Mouse (Mus musculus): ENCODE data around the gene Cdcp1. TPM values are rescaled to one million over a fixed set of nuclear protein-coding genes. Genes with fewer than 3 reads are reported as not detected.

Cdcp1 gene
- 0.11 and 0.17 TPM in 2 replicates for polyA plus RNA-seq (2016; fragmentation: Nextera tagmentation; extraction: Ambion mirVana)

DNA sequence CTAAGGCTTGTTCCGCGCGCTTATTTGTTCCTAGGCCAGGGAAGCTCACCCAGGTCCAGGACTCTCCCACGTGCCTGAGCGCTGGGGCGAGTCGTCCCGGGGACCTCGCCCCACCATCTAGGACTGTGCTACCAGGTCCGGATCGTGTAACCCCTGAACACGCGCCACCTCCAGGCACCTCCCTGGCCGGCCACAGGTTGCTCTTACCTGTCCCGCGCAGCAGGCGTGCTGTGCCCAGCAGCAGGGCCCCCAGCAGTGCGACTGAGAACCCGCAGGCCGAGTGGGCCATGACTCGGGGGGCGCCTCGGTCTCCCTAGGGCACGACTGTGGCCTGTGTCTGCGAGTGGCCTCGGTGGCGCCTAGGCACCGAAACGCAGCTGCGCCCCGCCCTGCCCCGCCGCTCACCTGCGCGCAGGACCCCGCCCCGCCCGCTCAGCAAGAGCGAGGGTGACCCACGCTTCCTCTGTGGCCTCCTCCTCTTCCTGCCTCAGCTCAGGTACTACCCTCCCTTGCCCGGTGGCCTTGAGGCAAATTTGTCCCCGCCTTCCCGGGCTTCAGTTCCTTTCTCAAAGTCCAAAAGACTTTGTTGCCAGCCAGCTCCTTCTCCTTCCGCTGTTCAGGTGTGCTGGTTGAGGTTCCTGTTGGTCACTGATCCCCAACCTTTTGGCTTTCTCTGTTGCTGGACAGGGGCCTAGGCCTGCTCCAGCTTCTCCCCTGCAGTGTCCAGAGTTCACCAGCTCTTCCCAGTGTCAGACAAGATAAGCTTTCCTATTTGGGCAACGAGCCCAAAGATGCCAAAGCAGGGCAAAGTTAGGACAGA lies at the start of gene Cdcp1:
Gene Cdcp1 (minus strand): TSS at position 418 of the 820 bp plus-strand sequence.
- Histone ChIP-seq H3K36me3 (no peaks in the 10 kb centered on the region), H3K27ac (replicated peaks) (no peak within 1 kb of the TSS), H3K27me3 (peaks cover 26% of the 10 kb centered on the region), H3K9me3 (no peaks in the 10 kb centered on the region), H3K4me1 (peaks cover 5% of the 10 kb centered on the region; the same call in 1 of the 2 replicates), H3K4me2 (replicated peaks) (peak within 1 kb of the TSS; percentile 45), H3K4me3 (peak within 1 kb of the TSS; percentile 25), H3K9ac (replicated peaks) (no peak within 1 kb of the TSS)
- no peak for ATAC-seq (ENCODE audit: low FRiP score, low read depth)
- WGBS = 8% methylated on average over 45 of the region's 45 CpGs

DNA sequence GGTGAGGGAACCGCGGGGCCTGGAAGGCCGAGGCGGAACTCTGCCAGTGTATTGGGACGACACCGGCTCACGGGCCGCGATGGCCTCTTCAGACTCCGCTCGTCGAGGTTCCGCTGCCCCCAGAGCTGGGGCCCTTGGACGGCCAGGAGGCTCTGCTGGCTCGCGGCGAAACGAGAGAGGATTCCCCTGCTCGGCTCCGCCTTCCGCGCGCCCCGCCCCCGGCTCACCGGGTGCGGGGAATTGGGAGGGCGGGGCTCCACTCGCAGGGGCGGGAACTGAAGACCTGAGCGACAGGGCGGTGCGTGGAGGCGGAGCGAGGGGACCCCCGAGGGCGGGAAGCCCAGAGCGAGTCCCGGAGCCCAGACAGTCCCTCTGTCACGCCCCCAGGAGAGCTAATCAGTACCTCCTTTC lies 44.8 kb upstream of the Cdcp1 start, which contains the start of gene Tmem158:
Gene Tmem158 (minus strand): TSS at position 154 of the 411 bp plus-strand sequence.
- Histone ChIP-seq H3K4me1 (0 out of 2 replicates have a peak, but pooled peaks cover 3% of the 10 kb centered on the region), H3K27ac (replicated peaks) (peak within 1 kb of the TSS; percentile 56), H3K27me3 (peaks cover 31% of the 10 kb centered on the region), H3K9ac (replicated peaks) (peak within 1 kb of the TSS; percentile 72), H3K4me3 (peak within 1 kb of the TSS; percentile 72), H3K9me3 (no peaks in the 10 kb centered on the region), H3K4me2 (replicated peaks) (peak within 1 kb of the TSS; percentile 65), H3K36me3 (no peaks in the 10 kb centered on the region)
- 0% methylated on average over 40 of the region's 40 CpGs for WGBS
- peak; percentile 89 for ATAC-seq (ENCODE audit: low FRiP score, low read depth)

DNA sequence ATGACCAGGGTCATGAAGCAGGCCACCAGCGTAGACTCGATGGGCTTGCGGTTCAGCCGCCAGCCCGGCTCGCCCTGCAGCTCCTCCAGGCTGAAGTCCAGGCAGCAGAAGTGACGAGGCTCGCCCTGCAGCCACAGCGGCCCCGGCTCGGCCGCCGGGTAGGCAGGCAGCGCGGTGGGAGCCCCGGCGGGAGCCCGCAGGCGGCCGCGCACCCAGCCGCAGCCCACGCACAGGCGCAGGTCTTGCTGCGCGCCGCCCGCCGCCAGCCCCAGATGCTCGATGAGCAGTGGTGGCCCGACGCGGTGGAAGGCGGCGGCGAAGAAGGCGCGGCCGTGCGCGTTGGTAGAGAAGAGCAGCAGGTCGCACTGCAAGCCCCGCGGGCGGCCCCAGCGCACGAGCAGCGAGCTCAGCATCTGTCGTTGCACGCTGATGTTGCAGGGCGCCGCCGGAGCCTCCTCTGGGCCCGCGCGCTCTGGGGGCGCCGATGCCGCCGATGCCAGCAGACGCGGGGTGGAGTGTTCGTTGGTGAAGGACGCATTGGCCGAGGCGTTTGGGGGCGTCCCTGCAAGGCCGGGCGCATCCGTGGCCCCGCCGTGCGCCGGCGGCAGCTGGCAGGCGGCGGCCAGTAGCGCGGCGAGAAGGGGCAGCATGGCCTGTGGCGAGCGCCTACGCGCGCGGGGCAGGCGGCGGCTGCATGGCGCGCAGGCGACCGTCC lies 44.2 kb upstream of the Cdcp1 start:
- Histone ChIP-seq H3K4me2 (replicated peaks) (peak overlapping the region; percentile 65), H3K9me3 (no peaks in the 10 kb centered on the region), H3K9ac (replicated peaks) (peak overlapping the region; percentile 72), H3K27ac (replicated peaks) (peak overlapping the region; percentile 56), H3K4me3 (peak overlapping the region; percentile 72), H3K27me3 (peaks cover 31% of the 10 kb centered on the region), H3K36me3 (no peaks in the 10 kb centered on the region), H3K4me1 (0 out of 2 replicates have a peak, but pooled peaks cover 3% of the 10 kb centered on the region)
- under 1% methylated on average over 90 of the region's 92 CpGs for WGBS
- peak; percentile 75 for ATAC-seq (ENCODE audit: low FRiP score, low read depth)

GRCm38 (mm10) chr9:123259461-123259895 lies 43.6 kb upstream of the Cdcp1 start:
- peak; percentile 85; the same call in 1 of the 2 replicates for ATAC-seq (ENCODE audit: low FRiP score, low read depth)
- Histone ChIP-seq H3K36me3 (no peaks in the 10 kb centered on the region), H3K9me3 (no peaks in the 10 kb centered on the region), H3K4me3 (peak overlapping the region; percentile 72), H3K4me2 (replicated peaks) (peak overlapping the region; percentile 65), H3K4me1 (0 out of 2 replicates have a peak, but pooled peaks cover 3% of the 10 kb centered on the region), H3K27me3 (peaks cover 31% of the 10 kb centered on the region), H3K9ac (replicated peaks) (peak overlapping the region; percentile 72), H3K27ac (replicated peaks) (peak overlapping the region; percentile 56)
- WGBS = under 1% methylated on average over 41 of the region's 45 CpGs

DNA sequence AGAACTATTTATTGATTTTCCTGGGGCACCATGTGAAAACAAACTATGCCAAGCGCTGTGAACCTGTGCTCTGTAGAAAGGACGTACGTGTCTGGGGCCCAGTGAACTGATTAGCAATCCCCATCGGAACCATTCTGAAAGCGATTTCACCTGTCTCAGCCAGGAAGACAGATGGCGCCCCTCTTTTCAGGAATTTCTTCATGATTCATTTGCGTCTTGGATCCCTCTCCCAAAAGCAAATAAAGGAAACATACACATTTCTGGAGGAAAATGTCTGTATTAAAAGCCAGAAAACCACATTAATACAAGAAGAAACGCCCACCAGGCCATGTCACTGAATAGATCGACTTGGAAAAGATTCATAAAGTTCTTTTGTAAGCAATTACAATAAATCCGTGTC lies 43.0 kb upstream of the Cdcp1 start:
- peak overlapping the region; percentile 65 for H3K4me2 ChIP-seq (replicated peaks)
- H3K9ac ChIP-seq (replicated peaks) = no peak overlapping the region

GRCm38 (mm10) chr9:123255736-123256135 lies 39.9 kb upstream of the Cdcp1 start:
- 81% methylated on average over 3 of the region's 3 CpGs for WGBS
- ATAC-seq (ENCODE audit: low FRiP score, low read depth) = no peak
- peaks cover 26% of the 10 kb centered on the region for H3K27me3 ChIP-seq
- no peak overlapping the region for H3K9ac ChIP-seq (replicated peaks)
- 0 out of 2 replicates have a peak, but pooled peaks cover 1% of the 10 kb centered on the region for H3K4me1 ChIP-seq
- H3K9me3 ChIP-seq = no peaks in the 10 kb centered on the region
- no peak overlapping the region for H3K27ac ChIP-seq (replicated peaks)
- no peak overlapping the region for H3K4me3 ChIP-seq
- no peak overlapping the region for H3K4me2 ChIP-seq (replicated peaks)
- no peaks in the 10 kb centered on the region for H3K36me3 ChIP-seq

More for the DNA sequence above, 43.0 kb upstream of the Cdcp1 start:
- Histone ChIP-seq H3K4me1 (0 out of 2 replicates have a peak, but pooled peaks cover 3% of the 10 kb centered on the region), H3K36me3 (no peaks in the 10 kb centered on the region), H3K27ac (replicated peaks) (no peak overlapping the region), H3K27me3 (peaks cover 30% of the 10 kb centered on the region), H3K9me3 (no peaks in the 10 kb centered on the region), H3K4me3 (peak overlapping the region; percentile 72)
- ATAC-seq (ENCODE audit: low FRiP score, low read depth) = no peak
- 34% methylated on average over 10 of the region's 10 CpGs for WGBS

DNA sequence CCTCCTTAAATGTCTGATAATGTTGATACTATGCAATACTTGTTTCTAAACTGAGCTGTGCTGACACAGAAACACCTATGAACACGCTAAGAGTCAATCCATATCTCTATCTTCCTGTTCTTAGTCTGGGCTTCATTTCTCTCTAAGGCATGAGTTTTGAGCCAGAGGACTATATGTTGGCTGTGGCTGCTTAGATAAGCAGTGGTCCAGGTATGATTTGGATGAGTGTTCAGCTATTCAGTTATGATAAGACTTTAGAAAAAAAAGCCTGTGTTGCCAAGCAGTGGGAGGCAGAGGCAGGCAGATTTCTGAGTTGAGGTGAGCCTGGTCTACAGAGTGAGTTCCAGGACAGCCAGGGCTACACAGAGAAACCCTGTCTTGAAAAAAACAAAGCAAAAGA lies 32.2 kb upstream of the Cdcp1 start:
- Histone ChIP-seq H3K27ac (replicated peaks) (no peak overlapping the region), H3K27me3 (no peaks in the 10 kb centered on the region), H3K4me1 (no peaks in the 10 kb centered on the region), H3K36me3 (no peaks in the 10 kb centered on the region), H3K9ac (replicated peaks) (no peak overlapping the region), H3K4me2 (replicated peaks) (no peak overlapping the region), H3K9me3 (no peaks in the 10 kb centered on the region), H3K4me3 (no peak overlapping the region)
- no peak for ATAC-seq (ENCODE audit: low FRiP score, low read depth)
- 89% methylated on average over 1 of the region's 1 CpGs for WGBS

GRCm38 (mm10) chr9:123245146-123245545 lies 29.3 kb upstream of the Cdcp1 start:
- no peak for ATAC-seq (ENCODE audit: low FRiP score, low read depth)
- no peak overlapping the region for H3K4me3 ChIP-seq
- 85% methylated on average over 4 of the region's 4 CpGs for WGBS
- no peak overlapping the region for H3K4me2 ChIP-seq (replicated peaks)
- H3K9ac ChIP-seq (replicated peaks) = no peak overlapping the region
- no peaks in the 10 kb centered on the region for H3K9me3 ChIP-seq
- no peaks in the 10 kb centered on the region for H3K4me1 ChIP-seq
- no peaks in the 10 kb centered on the region for H3K36me3 ChIP-seq
- H3K27me3 ChIP-seq = no peaks in the 10 kb centered on the region
- no peak overlapping the region for H3K27ac ChIP-seq (replicated peaks)

DNA sequence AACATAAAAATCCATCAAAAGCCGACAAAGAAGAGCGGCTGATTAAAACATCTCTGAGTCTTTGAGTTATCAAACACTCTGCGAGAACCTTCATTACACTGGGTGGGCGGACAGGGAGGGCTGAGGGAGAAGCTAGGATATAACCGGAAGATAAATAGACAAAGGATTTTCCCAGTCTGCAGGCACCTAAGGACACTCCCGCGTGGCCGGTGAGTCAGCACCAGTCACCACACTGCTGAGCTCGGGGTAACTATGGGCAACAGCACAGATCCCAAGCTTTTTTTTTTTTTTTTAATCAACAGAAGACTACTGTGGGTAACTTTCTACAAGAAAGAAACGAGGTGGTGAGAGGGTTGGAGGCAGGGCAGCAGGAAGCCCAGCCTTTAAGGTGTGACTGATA lies 28.1 kb upstream of the Cdcp1 start:
- Histone ChIP-seq H3K9me3 (no peaks in the 10 kb centered on the region), H3K27me3 (no peaks in the 10 kb centered on the region), H3K4me2 (replicated peaks) (no peak overlapping the region), H3K4me3 (no peak overlapping the region), H3K27ac (replicated peaks) (no peak overlapping the region), H3K9ac (replicated peaks) (no peak overlapping the region), H3K4me1 (no peaks in the 10 kb centered on the region), H3K36me3 (no peaks in the 10 kb centered on the region)
- 69% methylated on average over 10 of the region's 10 CpGs for WGBS
- no peak for ATAC-seq (ENCODE audit: low FRiP score, low read depth)

GRCm38 (mm10) chr9:123241191-123241590 lies 25.4 kb upstream of the Cdcp1 start:
- Histone ChIP-seq H3K27ac (replicated peaks) (no peak overlapping the region), H3K4me3 (no peak overlapping the region), H3K9ac (replicated peaks) (no peak overlapping the region), H3K27me3 (no peaks in the 10 kb centered on the region), H3K9me3 (no peaks in the 10 kb centered on the region), H3K4me2 (replicated peaks) (no peak overlapping the region), H3K36me3 (no peaks in the 10 kb centered on the region), H3K4me1 (peaks cover 9% of the 10 kb centered on the region; the same call in 1 of the 2 replicates)
- 90% methylated on average over 5 of the region's 5 CpGs for WGBS
- ATAC-seq (ENCODE audit: low FRiP score, low read depth) = no peak

GRCm38 (mm10) chr9:123240751-123241150 lies 24.9 kb upstream of the Cdcp1 start:
- Histone ChIP-seq H3K4me3 (no peak overlapping the region), H3K27ac (replicated peaks) (no peak overlapping the region), H3K27me3 (no peaks in the 10 kb centered on the region), H3K4me1 (peaks cover 9% of the 10 kb centered on the region; the same call in 1 of the 2 replicates), H3K4me2 (replicated peaks) (no peak overlapping the region), H3K36me3 (no peaks in the 10 kb centered on the region), H3K9me3 (no peaks in the 10 kb centered on the region), H3K9ac (replicated peaks) (no peak overlapping the region)
- no peak for ATAC-seq (ENCODE audit: low FRiP score, low read depth)
- WGBS = 93% methylated on average over 2 of the region's 2 CpGs

DNA sequence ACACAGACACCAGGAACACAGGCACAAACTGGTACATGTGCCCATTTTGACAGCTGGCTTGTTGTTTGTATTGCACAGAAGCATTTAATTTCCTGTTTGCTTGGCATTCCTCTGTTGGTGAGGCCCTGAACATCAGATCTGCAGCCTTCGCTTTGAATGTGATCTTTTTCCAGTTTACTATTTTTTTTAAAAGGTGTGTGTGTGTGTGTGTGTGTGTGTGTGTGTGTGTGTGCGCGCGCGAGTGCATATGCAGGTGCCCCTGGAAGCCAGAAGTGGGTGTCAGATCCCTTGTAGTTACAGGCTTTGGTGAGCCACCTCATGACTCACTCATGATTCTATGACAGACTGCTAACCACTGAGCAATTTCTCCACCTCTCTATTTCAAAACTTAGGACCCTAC lies 24.4 kb upstream of the Cdcp1 start:
- Histone ChIP-seq H3K4me3 (no peak overlapping the region), H3K4me2 (replicated peaks) (no peak overlapping the region), H3K9me3 (no peaks in the 10 kb centered on the region), H3K9ac (replicated peaks) (no peak overlapping the region), H3K27me3 (no peaks in the 10 kb centered on the region), H3K27ac (replicated peaks) (no peak overlapping the region), H3K36me3 (no peaks in the 10 kb centered on the region), H3K4me1 (peaks cover 9% of the 10 kb centered on the region; the same call in 1 of the 2 replicates)
- 99% methylated on average over 5 of the region's 5 CpGs for whole genome bisulfite sequencing
- no peak for ATAC-seq (ENCODE audit: low FRiP score, low read depth)
